Mouse (Mus musculus) intestine, embryonic 14.5 days (tissue): ENCODE data around the gene Hist1h2ah. TPM values are rescaled to one million over a fixed set of nuclear protein-coding genes. Genes with fewer than 3 reads are reported as not detected.

Experiments
- ATAC-seq: fragments of 200-750 bp; cut with Nextera tagmentation; replicated peaks from 2 replicates; pipeline ENCODE4 v1.8.0; 2017; ENCODE audit warnings: low read depth, moderate number of reproducible peaks, moderate TSS enrichment, moderate library complexity; ENCODE audit not compliant: low FRiP score, low TSS enrichment
- DNase-seq: peaks from one replicate; pipeline ENCODE4 v3.0.0-alpha.2; 2018; ENCODE audit warnings: low spot score
- H3K27ac ChIP-seq: fragments of 300-500 bp; sonication (generic); 2 replicates; pipeline ENCODE4 v1.5.1; 2014; ENCODE audit warnings: low read depth, mild to moderate bottlenecking, control low read depth
- H3K27me3 ChIP-seq: fragments of 300-500 bp; sonication (generic); replicated peaks from 2 replicates; pipeline ENCODE4 v1.6.1; 2014; ENCODE audit warnings: low read length, control low read depth; ENCODE audit not compliant: control insufficient read depth, insufficient read depth
- H3K36me3 ChIP-seq: fragments of 300-500 bp; sonication (generic); 2 replicates; pipeline ENCODE4 v1.6.1; 2014; ENCODE audit warnings: low read length, control low read depth; ENCODE audit not compliant: control insufficient read depth, insufficient read depth
- H3K4me1 ChIP-seq: fragments of 300-500 bp; sonication (generic); replicated peaks from 2 replicates; pipeline ENCODE4 v1.6.1; 2014; ENCODE audit warnings: low read length, control low read depth, mixed read lengths; ENCODE audit not compliant: control insufficient read depth, insufficient read depth
- H3K4me2 ChIP-seq: fragments of 300-500 bp; sonication (generic); 2 replicates; pipeline ENCODE4 v1.6.1; 2014; ENCODE audit warnings: low read length
- H3K4me3 ChIP-seq: fragments of 300-500 bp; sonication (generic); 2 replicates; pipeline ENCODE4 v1.5.1; 2014; ENCODE audit warnings: low read depth, low read length, control low read depth, mixed read lengths
- H3K9ac ChIP-seq: fragments of 300-500 bp; sonication (generic); 2 replicates; pipeline ENCODE4 v1.6.1; 2014; ENCODE audit warnings: mild to moderate bottlenecking, low read length
- H3K9me3 ChIP-seq: fragments of 300-500 bp; sonication (generic); 2 replicates; pipeline ENCODE4 v1.6.1; 2016; ENCODE audit warnings: low read length, control low read depth; ENCODE audit not compliant: control insufficient read depth
- WGBS: fragments of 180-500 bp; shearing (Covaris S2); extraction: QIAGEN DNeasy Blood & Tissue Kit; methylation state at CpG from one replicate; pipeline ENCODE4 v1.1.7; 2014; 5-methylcytosine and 5-hydroxymethylcytosine counted together
- polyA plus RNA-seq: library from polyadenylated mRNA; unstranded; fragments of >200 nt; fragmentation: Nextera tagmentation; extraction: Ambion mirVana; gene quantifications from 2 replicates; pipeline ENCODE4 v1.2.1, GENCODE M21; 2014

Gene Hist1h2ah
- polyA plus RNA-seq, 1 experiment from 2014 or later = 19.7 TPM

GRCm38 (mm10) chr13:22019934-22020835 lies 15.2 kb downstream of the Hist1h2ah start:
- Histone ChIP-seq H3K4me2 (peak overlapping the region; percentile 86), H3K27ac (no peak overlapping the region), H3K36me3 (no peaks in the 10 kb centered on the region), H3K4me3 (peak overlapping the region; percentile 63), H3K9ac (peak overlapping the region; percentile 53), H3K4me1 (0 out of 2 replicates have a peak, but pooled peaks cover 3% of the 10 kb centered on the region), H3K9me3 (no peaks in the 10 kb centered on the region), H3K27me3 (peaks cover 15% of the 10 kb centered on the region)
- DNase-seq (peak; percentile 72), ATAC-seq (no peak; the same call in none of the 2 replicates)
- under 1% methylated on average over 44 of the region's 44 CpGs for WGBS

GRCm38 (mm10) chr13:22015479-22016450 lies 19.6 kb downstream of the Hist1h2ah start:
- 0 out of 2 replicates have a peak overlapping the region, but pooled peaks have one; percentile 22 for H3K4me2 ChIP-seq
- 0 out of 2 replicates have a peak, but pooled peaks cover 11% of the 10 kb centered on the region for H3K4me1 ChIP-seq
- no peak overlapping the region for H3K27ac ChIP-seq
- 18% methylated on average over 27 of the region's 27 CpGs for WGBS
- DNase-seq (peak; percentile 91), ATAC-seq (peak; percentile 76)
- H3K27me3 ChIP-seq = peaks cover 53% of the 10 kb centered on the region
- no peaks in the 10 kb centered on the region for H3K36me3 ChIP-seq
- H3K9me3 ChIP-seq = no peaks in the 10 kb centered on the region
- H3K4me3 ChIP-seq = no peak overlapping the region
- no peak overlapping the region for H3K9ac ChIP-seq

GRCm38 (mm10) chr13:22014411-22014845 lies 20.9 kb downstream of the Hist1h2ah start:
- Histone ChIP-seq H3K4me2 (peak overlapping the region; percentile 35), H3K9ac (no peak overlapping the region), H3K4me1 (0 out of 2 replicates have a peak, but pooled peaks cover 8% of the 10 kb centered on the region), H3K36me3 (no peaks in the 10 kb centered on the region), H3K4me3 (no peak overlapping the region), H3K9me3 (no peaks in the 10 kb centered on the region), H3K27ac (no peak overlapping the region), H3K27me3 (peaks cover 66% of the 10 kb centered on the region)
- ATAC-seq = no peak
- peak; percentile 76 for DNase-seq
- WGBS = 15% methylated on average over 17 of the region's 17 CpGs

- 0 out of 2 replicates have a peak, but pooled peaks cover 8% of the 10 kb centered on the region for H3K4me1 ChIP-seq
- no peaks in the 10 kb centered on the region for H3K9me3 ChIP-seq
- H3K4me3 ChIP-seq = no peak overlapping the region
- no peak overlapping the region for H3K27ac ChIP-seq
- H3K27me3 ChIP-seq = peaks cover 70% of the 10 kb centered on the region
- no peak overlapping the region for H3K9ac ChIP-seq
- ATAC-seq = no peak
- no peaks in the 10 kb centered on the region for H3K36me3 ChIP-seq
- no peak overlapping the region for H3K4me2 ChIP-seq
- WGBS = 18% methylated on average over 13 of the region's 13 CpGs
- peak; percentile 58 for DNase-seq
These were observed 21.7 kb downstream of the Hist1h2ah start for GRCm38 (mm10) chr13:22013716-22014115.

GRCm38 (mm10) chr13:22009642-22010041 lies 25.7 kb downstream of the Hist1h2ah start, which contains the start of gene Prss16:
Prss16 (minus strand) TSS chr13:22009742.
- H3K4me2 ChIP-seq = no peak within 1 kb of the TSS
- peaks cover 94% of the 10 kb centered on the region for H3K27me3 ChIP-seq
- peaks cover 14% of the 10 kb centered on the region; the same call in 1 of the 2 replicates for H3K4me1 ChIP-seq
- WGBS = 43% methylated on average over 7 of the region's 7 CpGs
- H3K9ac ChIP-seq = no peak within 1 kb of the TSS
- H3K4me3 ChIP-seq = no peak within 1 kb of the TSS
- no peak within 1 kb of the TSS for H3K27ac ChIP-seq
- no peak for ATAC-seq
- no peak for DNase-seq
- H3K36me3 ChIP-seq = no peaks in the 10 kb centered on the region
- no peaks in the 10 kb centered on the region for H3K9me3 ChIP-seq

GRCm38 (mm10) chr13:22008707-22009106 lies 26.7 kb downstream of the Hist1h2ah start:
- Histone ChIP-seq H3K4me1 (peaks cover 7% of the 10 kb centered on the region; the same call in 1 of the 2 replicates), H3K36me3 (no peaks in the 10 kb centered on the region), H3K27ac (no peak overlapping the region), H3K9ac (no peak overlapping the region), H3K4me2 (no peak overlapping the region), H3K9me3 (no peaks in the 10 kb centered on the region), H3K4me3 (no peak overlapping the region), H3K27me3 (peaks cover 94% of the 10 kb centered on the region)
- DNase-seq = no peak
- WGBS = 76% methylated on average over 3 of the region's 3 CpGs
- ATAC-seq = no peak

GRCm38 (mm10) chr13:22007872-22008271 lies 27.5 kb downstream of the Hist1h2ah start:
- H3K4me3 ChIP-seq = peak overlapping the region; percentile 8; the same call in 1 of the 2 replicates
- 50% methylated on average over 7 of the region's 7 CpGs for WGBS
- H3K4me1 ChIP-seq = peaks cover 7% of the 10 kb centered on the region; the same call in 1 of the 2 replicates
- H3K36me3 ChIP-seq = no peaks in the 10 kb centered on the region
- DNase-seq (no peak), ATAC-seq (no peak)
- no peak overlapping the region for H3K9ac ChIP-seq
- no peaks in the 10 kb centered on the region for H3K9me3 ChIP-seq
- H3K27me3 ChIP-seq = peaks cover 96% of the 10 kb centered on the region
- no peak overlapping the region for H3K27ac ChIP-seq
- no peak overlapping the region for H3K4me2 ChIP-seq

- Histone ChIP-seq H3K9me3 (no peaks in the 10 kb centered on the region), H3K4me2 (peak overlapping the region; percentile 91), H3K27ac (no peak overlapping the region), H3K4me3 (peak overlapping the region; percentile 55), H3K27me3 (peaks cover 96% of the 10 kb centered on the region), H3K36me3 (no peaks in the 10 kb centered on the region), H3K4me1 (peaks cover 7% of the 10 kb centered on the region; the same call in 1 of the 2 replicates), H3K9ac (0 out of 2 replicates have a peak overlapping the region, but pooled peaks have one; percentile 3)
- WGBS = 3% methylated on average over 18 of the region's 18 CpGs
- no peak for DNase-seq
- ATAC-seq = no peak
These were observed 28.3 kb downstream of the Hist1h2ah start for GRCm38 (mm10) chr13:22007121-22007510.
